Mouse (Mus musculus) hindbrain, embryonic 16.5 days (tissue): ENCODE results near the gene Gm4553. TPM values are rescaled to one million over a fixed set of nuclear protein-coding genes. Genes with fewer than 3 reads are reported as not detected.
"Not testable (repeated sequence)": the region's sequence is repeated elsewhere in the genome, so short reads cannot be mapped to it uniquely, and the experiment has no call there.

Source experiments
- ATAC-seq: fragments of 200-750 bp; cut with Nextera tagmentation; 2 replicates; pipeline ENCODE4 v1.8.0; 2017; ENCODE audit warnings: moderate TSS enrichment, moderate library complexity
- H3K27ac ChIP-seq: fragments of 300-500 bp; sonication (generic); 2 replicates; pipeline ENCODE4 v1.5.1; 2014; ENCODE audit warnings: low read depth, mild to moderate bottlenecking, control low read depth, low read length, moderate library complexity
- H3K27me3 ChIP-seq: fragments of 300-500 bp; sonication (generic); replicated peaks from 2 replicates; pipeline ENCODE4 v1.6.1; 2014; ENCODE audit warnings: low read length; ENCODE audit not compliant: control insufficient read depth, insufficient read depth
- H3K36me3 ChIP-seq: fragments of 300-500 bp; sonication (generic); 2 replicates; pipeline ENCODE4 v1.6.1; 2014; ENCODE audit warnings: mild to moderate bottlenecking, low read length, moderate library complexity, mixed read lengths; ENCODE audit not compliant: control insufficient read depth, insufficient read depth
- H3K4me1 ChIP-seq: fragments of 300-500 bp; sonication (generic); 2 replicates; pipeline ENCODE4 v1.6.1; 2014; ENCODE audit warnings: low read depth, low read length; ENCODE audit not compliant: control insufficient read depth, insufficient read depth
- H3K4me2 ChIP-seq: fragments of 300-500 bp; sonication (generic); 2 replicates; pipeline ENCODE4 v1.6.1; 2014; ENCODE audit warnings: mild to moderate bottlenecking, low read length, control low read depth, moderate library complexity
- H3K4me3 ChIP-seq: fragments of 300-500 bp; sonication (generic); 2 replicates; pipeline ENCODE4 v1.5.1; 2014; ENCODE audit warnings: mild to moderate bottlenecking, low read length, control low read depth, moderate library complexity
- H3K9ac ChIP-seq: fragments of 300-500 bp; sonication (generic); 2 replicates; pipeline ENCODE4 v1.6.1; 2014; ENCODE audit warnings: low read depth, mild to moderate bottlenecking, control low read depth, low read length, moderate library complexity
- H3K9me3 ChIP-seq: fragments of 300-500 bp; sonication (generic); 2 replicates; pipeline ENCODE4 v1.6.1; 2014; ENCODE audit warnings: mild to moderate bottlenecking, low read length, moderate library complexity; ENCODE audit not compliant: control insufficient read depth
- WGBS: fragments of 180-500 bp; shearing (Covaris S2); extraction: QIAGEN DNeasy Blood & Tissue Kit; methylation state at CpG from one replicate; pipeline ENCODE4 v1.1.7; 2014; 5-methylcytosine and 5-hydroxymethylcytosine counted together
- polyA plus RNA-seq: library from polyadenylated mRNA; unstranded; fragments of >200 nt; fragmentation: Nextera tagmentation; extraction: Ambion mirVana; gene quantifications from 2 replicates; pipeline ENCODE4 v1.2.1, GENCODE M21; 2015

Gm4553 gene
- polyA plus RNA-seq, 1 experiment from 2014 or later = not detected

DNA sequence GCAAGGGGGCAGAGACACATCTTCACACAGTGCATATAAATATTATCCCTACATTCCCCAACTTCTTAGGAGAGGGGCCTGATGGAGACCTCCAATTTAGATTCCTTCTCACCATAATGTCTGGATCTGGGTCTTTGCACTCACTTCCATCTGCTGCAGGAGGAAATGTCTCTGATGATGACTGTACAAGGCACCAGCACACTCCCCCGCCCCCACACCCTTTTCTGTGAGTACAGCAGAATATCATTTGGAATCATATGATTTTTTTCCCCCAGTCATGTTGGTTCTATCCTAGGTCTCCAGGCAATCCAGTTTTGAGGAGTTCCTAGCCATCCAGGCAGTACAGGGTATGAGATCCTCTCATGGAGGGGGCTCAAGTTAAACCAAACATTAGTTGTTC lies 13.1 kb upstream of the Gm4553 start:
- no peaks in the 10 kb centered on the region for H3K4me1 ChIP-seq
- H3K9ac ChIP-seq = no peak overlapping the region
- H3K27ac ChIP-seq = no peak overlapping the region
- WGBS = 69% methylated on average over 1 of the region's 1 CpGs
- H3K4me3 ChIP-seq = no peak overlapping the region
- H3K4me2 ChIP-seq = no peak overlapping the region
- H3K36me3 ChIP-seq = no peaks in the 10 kb centered on the region
- ATAC-seq = no peak
- no peaks in the 10 kb centered on the region for H3K27me3 ChIP-seq
- H3K9me3 ChIP-seq = no peaks in the 10 kb centered on the region

- H3K4me1 ChIP-seq, H3K27me3 ChIP-seq, H3K36me3 ChIP-seq, H3K4me3 ChIP-seq, H3K9me3 ChIP-seq, H3K4me2 ChIP-seq, H3K27ac ChIP-seq, ATAC-seq, H3K9ac ChIP-seq: not testable (repeated sequence)
Observed at GRCm38 (mm10) chr7:142175905-142176304, 10.4 kb upstream of the Gm4553 start, which contains the start of gene Krtap5-2. Gene Krtap5-2 (minus strand): TSS chr7:142176005.

- ATAC-seq = no peak
- Histone ChIP-seq H3K36me3 (no peaks in the 10 kb centered on the region), H3K4me3 (no peak overlapping the region), H3K4me1 (no peaks in the 10 kb centered on the region), H3K9ac (no peak overlapping the region), H3K27me3 (no peaks in the 10 kb centered on the region), H3K4me2 (no peak overlapping the region), H3K9me3 (no peaks in the 10 kb centered on the region), H3K27ac (no peak overlapping the region)
- WGBS = 48% methylated on average over 3 of the region's 3 CpGs
Observed at GRCm38 (mm10) chr7:142169836-142170235, 4.3 kb upstream of the Gm4553 start.

DNA sequence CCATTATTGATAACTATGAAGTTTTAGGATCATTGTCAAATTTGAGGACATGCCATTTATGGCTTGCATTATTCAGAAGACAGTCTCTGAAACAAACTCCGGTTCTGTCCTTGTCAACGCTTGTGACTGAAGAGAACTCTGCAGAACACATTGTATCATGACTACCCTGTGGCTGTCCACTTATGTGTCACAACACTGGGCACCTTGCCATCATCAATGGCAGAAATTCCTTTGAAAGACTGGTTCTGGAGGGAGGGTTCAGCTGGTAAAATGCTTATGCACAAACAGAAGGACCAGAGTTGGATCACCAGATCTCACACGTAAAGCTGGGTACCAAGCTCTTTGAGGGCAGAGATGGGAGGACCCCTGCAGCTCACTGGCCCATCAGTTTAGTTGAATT lies 6.2 kb downstream of the Gm4553 start:
- no peaks in the 10 kb centered on the region for H3K4me1 ChIP-seq
- H3K27me3 ChIP-seq = no peaks in the 10 kb centered on the region
- no peak overlapping the region for H3K4me3 ChIP-seq
- WGBS = 90% methylated on average over 3 of the region's 3 CpGs
- no peak overlapping the region for H3K4me2 ChIP-seq
- no peak overlapping the region for H3K27ac ChIP-seq
- no peak for ATAC-seq
- no peaks in the 10 kb centered on the region for H3K9me3 ChIP-seq
- no peaks in the 10 kb centered on the region for H3K36me3 ChIP-seq
- no peak overlapping the region for H3K9ac ChIP-seq

DNA sequence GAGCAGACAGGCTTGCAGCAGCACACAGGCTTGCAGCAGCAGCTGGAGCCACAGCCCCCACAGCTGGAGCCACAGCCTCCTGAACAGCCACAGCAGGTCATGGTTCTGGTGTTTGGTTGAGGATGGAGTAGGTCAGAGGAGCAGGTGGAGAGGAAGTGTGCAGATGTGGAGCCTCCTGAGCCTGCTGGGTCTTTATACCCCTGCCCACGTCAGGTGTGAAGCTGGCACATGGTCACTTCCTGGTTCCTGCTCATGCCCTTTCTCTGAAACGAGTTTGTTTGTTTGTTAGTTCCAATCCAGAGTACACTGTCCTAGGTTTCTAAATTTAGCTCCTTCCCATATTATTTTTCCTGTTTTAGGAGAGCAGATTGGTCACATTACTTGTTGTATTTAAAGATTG lies 8.5 kb downstream of the Gm4553 start, which contains the start of gene Gm29735:
Gm29735 (minus strand) TSS at position 101 of the 400 bp plus-strand sequence.
- H3K27me3 ChIP-seq, H3K27ac ChIP-seq, H3K9ac ChIP-seq, H3K4me1 ChIP-seq, H3K36me3 ChIP-seq, H3K4me2 ChIP-seq, H3K9me3 ChIP-seq, H3K4me3 ChIP-seq, ATAC-seq: not testable (repeated sequence)
- 59% methylated on average over 2 of the region's 2 CpGs for WGBS

- H3K4me1 ChIP-seq = no peaks in the 10 kb centered on the region
- no peaks in the 10 kb centered on the region for H3K36me3 ChIP-seq
- H3K4me2 ChIP-seq = no peak overlapping the region
- 46% methylated on average over 1 of the region's 1 CpGs for WGBS
- no peak for ATAC-seq
- H3K27ac ChIP-seq = no peak overlapping the region
- no peak overlapping the region for H3K9ac ChIP-seq
- H3K9me3 ChIP-seq = no peaks in the 10 kb centered on the region
- H3K4me3 ChIP-seq = no peak overlapping the region
- no peaks in the 10 kb centered on the region for H3K27me3 ChIP-seq
Observed at GRCm38 (mm10) chr7:142155308-142155707, 10.2 kb downstream of the Gm4553 start.

DNA sequence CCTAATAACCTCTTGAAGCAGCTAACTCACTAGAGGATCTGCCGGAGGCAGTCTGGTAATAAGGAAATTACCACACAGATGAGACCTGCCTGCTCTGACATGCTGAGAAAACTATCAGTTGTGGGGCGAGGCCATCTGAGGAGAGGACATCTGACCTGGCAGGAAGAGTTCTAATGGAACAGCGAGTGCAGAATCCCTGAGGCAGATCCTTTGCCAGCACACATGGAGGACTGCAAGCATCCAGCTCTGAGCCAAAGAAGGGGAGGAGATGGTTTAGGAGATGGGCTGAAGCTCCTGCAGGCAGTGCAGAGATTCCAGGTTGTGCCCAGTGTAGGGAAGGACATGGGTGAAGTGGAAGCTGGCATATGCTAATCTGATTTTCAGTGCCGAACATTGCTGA lies 13.3 kb downstream of the Gm4553 start:
- H3K27ac ChIP-seq = no peak overlapping the region
- no peaks in the 10 kb centered on the region for H3K9me3 ChIP-seq
- H3K4me1 ChIP-seq = no peaks in the 10 kb centered on the region
- H3K36me3 ChIP-seq = no peaks in the 10 kb centered on the region
- no peak for ATAC-seq
- H3K4me3 ChIP-seq = no peak overlapping the region
- WGBS = 78% methylated on average over 4 of the region's 4 CpGs
- H3K27me3 ChIP-seq = no peaks in the 10 kb centered on the region
- no peak overlapping the region for H3K9ac ChIP-seq
- no peak overlapping the region for H3K4me2 ChIP-seq

DNA sequence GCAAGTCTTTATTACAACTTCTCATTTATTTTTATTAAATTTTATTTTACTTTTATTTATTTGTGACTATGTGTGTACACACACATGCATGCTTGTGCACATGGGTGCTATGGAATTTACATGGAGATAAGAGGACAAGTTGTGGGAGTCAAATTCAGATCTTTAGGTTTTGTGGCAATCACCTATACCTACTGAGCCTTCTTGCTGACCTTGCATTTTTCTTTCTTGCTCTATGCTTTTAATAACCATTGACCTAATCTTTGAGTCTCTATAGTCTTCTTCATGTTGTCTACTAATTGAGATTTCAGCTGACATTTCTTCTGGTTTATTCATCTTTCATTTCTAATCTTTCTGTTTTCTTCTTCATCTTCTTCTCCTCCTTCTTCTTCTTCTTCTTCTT lies 16.9 kb downstream of the Gm4553 start:
- H3K9ac ChIP-seq = no peak overlapping the region
- no peaks in the 10 kb centered on the region for H3K9me3 ChIP-seq
- H3K36me3 ChIP-seq = no peaks in the 10 kb centered on the region
- no peaks in the 10 kb centered on the region for H3K4me1 ChIP-seq
- no peak for ATAC-seq
- no peak overlapping the region for H3K27ac ChIP-seq
- H3K27me3 ChIP-seq = no peaks in the 10 kb centered on the region
- H3K4me3 ChIP-seq = no peak overlapping the region
- no peak overlapping the region for H3K4me2 ChIP-seq

GRCm38 (mm10) chr7:142146033-142146432 lies 19.5 kb downstream of the Gm4553 start:
- H3K4me2 ChIP-seq = no peak overlapping the region
- no peaks in the 10 kb centered on the region for H3K36me3 ChIP-seq
- no peak overlapping the region for H3K27ac ChIP-seq
- ATAC-seq = no peak
- no peak overlapping the region for H3K4me3 ChIP-seq
- no peaks in the 10 kb centered on the region for H3K9me3 ChIP-seq
- no peak overlapping the region for H3K9ac ChIP-seq
- H3K4me1 ChIP-seq = no peaks in the 10 kb centered on the region
- WGBS = 5% methylated on average over 1 of the region's 1 CpGs
- no peaks in the 10 kb centered on the region for H3K27me3 ChIP-seq

DNA sequence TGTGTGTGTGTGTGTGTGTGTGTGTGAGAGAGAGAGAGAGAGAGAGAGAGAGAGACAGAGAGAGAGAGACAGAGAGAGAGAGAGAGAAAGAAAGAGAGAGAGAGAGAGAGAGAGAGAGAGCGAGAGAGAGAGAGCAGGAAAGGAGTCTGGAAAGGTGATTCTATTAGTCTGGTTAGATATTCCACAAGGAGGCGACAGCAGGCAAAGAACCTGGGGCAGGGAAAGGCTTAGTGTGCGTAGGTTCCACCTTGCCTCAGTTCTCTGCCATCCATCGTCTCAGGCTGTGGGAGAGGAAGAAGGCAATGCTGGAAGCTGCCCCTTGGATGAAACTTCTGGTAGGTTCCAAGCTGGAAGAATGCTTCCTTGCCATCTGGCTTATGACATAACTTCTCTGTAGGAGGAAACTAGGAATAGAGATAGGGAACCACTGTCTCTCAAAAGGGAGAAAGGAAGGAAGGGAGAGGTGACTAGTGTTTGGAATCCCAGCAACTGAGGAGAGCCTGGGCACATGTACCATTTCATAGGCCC lies 20.1 kb downstream of the Gm4553 start:
- Histone ChIP-seq H3K4me1 (no peaks in the 10 kb centered on the region), H3K9me3 (no peaks in the 10 kb centered on the region), H3K36me3 (no peaks in the 10 kb centered on the region), H3K4me3 (no peak overlapping the region), H3K27me3 (no peaks in the 10 kb centered on the region), H3K27ac (no peak overlapping the region), H3K4me2 (no peak overlapping the region), H3K9ac (no peak overlapping the region)
- ATAC-seq = no peak
- 53% methylated on average over 4 of the region's 4 CpGs for WGBS
